Mouse (Mus musculus) CD4-positive naive resting alpha-beta T cell, adult 57 days (primary cell): ENCODE results near the gene Prkce. TPM values are rescaled to one million over a fixed set of nuclear protein-coding genes. Genes with fewer than 3 reads are reported as not detected.

Source experiments
- total RNA-seq: library from RNA; stranded (reverse); gene quantifications from one replicate; pipeline ENCODE4 v1.2.4, GENCODE M21; 2023

The Prkce gene
- 46.2 TPM for total RNA-seq

DNA sequence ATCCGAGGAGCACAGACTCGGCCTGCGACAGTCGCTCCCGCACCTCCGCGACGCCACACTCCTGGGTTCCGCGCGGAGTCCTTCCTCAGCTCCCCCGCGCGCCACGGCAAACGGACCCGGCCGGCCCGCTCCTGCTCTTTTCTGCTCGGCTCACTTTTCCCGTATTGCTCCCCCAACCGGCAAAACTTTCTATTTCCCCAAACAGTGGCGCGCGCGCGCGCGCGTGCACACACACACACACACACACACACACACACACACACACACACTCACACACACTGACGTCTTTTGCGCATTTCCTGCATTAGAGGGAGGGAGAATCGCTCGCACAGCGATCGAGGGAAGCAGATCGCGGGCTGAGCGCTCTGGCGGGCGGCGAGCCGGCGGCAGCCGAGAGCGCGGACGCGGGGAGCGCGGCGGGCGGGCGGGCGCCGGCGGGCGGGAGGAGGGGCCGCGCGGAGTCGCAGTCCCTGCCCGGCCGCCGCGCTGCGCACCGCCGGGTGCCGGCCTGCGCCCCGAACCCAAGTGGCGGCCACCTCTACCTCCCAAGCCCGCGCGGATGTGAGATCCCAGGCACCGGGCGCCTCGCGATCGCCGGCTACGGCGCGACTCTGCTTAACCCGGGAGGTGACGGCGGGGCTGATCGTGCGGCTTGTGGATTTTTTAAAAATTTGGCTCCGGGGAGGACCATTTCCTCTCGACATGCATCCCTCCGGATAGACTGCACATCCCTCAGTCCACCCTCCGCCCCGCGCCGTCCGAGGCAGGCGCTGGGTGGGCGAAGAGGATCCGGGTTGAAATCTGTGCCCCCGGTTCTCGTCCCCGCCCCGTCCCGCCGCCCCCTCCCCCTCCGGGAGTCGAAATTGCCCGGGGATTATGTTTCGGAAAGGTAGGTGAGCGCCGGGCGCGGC, at the start of gene Prkce:
Gene Prkce (plus strand): TSS at position 466 of the 911 bp plus-strand sequence.

DNA sequence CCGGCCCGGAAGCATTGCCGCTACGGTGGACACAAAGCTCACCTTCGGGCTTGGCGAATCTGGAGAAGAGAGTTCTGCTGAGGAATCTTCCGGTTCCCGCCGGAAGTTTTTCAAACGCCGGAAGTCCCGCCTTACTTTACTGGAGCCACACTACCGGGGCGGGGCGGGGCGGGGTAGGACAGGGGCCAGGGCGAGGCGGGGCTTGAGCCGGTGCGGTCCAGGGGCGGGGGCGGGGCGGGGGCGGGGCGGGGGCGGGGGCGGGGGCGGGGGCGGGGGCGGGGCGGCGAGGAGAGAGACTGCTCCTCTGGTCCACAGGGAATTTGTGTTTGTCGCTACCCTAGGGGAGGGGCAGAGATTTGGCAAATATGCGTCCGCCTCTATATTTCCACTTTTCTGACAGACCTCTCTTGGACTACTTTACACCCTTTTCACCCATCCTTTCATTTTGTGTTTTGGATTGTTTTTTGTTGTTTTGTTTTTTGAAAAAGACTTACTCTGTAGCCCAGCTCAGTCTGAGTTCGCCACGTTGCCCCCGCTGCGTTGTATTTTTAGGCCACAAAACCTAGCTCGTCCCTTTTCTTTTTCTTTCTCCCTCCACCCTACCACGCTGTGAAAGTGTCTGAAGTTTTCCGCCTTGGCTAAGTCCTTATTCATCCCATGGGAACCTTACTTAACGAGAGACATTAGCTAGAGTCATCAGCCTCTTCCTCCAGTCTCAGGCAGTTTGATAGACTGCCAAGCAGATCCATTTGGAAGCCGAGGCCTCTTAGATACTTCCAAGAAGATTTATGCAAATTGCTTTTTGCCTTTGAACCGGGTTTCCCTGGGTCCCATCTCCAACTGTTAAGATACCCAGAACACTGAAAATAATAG, 22.3 kb upstream of the Prkce start, which contains the start of gene Srbd1:
Gene Srbd1 (minus strand): TSS at position 97 of the 873 bp plus-strand sequence.

DNA sequence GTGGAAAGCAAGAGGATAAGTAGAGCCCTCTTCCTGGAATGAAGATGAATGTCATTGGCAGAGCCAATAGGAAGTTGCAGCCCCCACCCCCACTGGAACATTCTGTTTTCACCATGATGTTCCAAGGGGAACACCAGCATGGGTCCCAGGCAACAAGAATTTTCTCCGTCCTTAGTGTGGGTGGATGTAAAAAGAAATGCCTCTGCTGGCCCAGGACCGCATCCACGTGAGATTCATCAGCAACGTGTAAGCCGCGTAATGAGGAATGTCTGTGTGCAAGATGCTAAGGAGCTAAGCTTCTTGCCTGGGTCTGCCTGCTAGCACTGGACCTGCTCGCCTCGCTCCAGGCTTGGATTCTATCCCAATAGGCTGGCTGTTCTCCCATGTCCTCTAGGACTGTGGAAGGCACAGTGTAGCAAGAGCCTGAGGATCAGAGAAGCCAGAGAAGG, 337.6 kb downstream of the Prkce start, which contains the start of gene Gm10309:
Gene Gm10309 (minus strand): TSS at position 50 of the 449 bp plus-strand sequence.

Other genes with a start within 250 kb of the Prkce start
- gene Srbd1, start 22.6 kb upstream of the Prkce start, total RNA-seq: 21.3 TPM